Mouse (Mus musculus): ENCODE data around the gene Cdkl4.

DNA sequence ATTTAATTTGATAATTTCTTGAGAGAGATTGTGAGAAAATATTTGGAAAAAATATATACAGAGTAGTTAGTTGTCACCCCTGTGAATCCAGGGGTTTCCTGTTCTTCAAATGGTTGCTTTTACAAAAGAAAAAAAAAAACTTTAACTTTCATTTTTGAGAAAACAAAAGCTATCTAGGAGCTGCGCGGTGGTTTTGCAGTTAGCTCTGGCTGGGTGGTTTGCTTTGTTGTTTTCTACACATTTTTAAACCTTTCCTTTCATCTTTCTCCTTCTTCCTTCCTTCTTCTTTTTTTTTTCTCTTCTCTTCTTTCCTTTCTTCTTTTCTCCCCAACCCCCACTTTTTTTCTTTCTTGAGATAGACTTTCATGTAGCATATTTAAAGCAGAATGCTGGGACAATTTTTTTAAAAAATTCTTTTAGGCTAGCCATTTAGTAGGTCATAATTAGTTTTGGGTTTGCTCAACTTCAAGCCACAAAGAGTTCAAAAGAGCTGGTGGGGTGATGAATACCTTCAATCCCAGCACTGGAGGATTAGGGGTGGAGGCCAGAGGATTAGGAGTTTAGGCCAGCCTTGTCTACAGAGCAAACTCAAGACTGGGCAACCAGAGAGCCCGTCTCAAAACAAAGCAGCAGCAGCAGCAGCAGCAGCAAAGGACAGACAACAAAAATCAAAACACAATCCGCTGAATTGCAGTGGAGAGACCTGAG, 55.9 kb downstream of the Cdkl4 start:
- TF ChIP-seq CTCF (IDR thresholded peaks at IDR 0.05; ENCODE audit: control insufficient read depth, insufficient read depth, insufficient replicate concordance, low read depth, low read length) (no peak), POLR2A (IDR thresholded peaks at IDR 0.05; ENCODE audit: control insufficient read depth, low read depth, low read length) (no peak)

Measured in testis, adult 2 months (tissue).